Comparison of ENCODE assay signal across 10 mouse cellular contexts in the genomic region with DNA sequence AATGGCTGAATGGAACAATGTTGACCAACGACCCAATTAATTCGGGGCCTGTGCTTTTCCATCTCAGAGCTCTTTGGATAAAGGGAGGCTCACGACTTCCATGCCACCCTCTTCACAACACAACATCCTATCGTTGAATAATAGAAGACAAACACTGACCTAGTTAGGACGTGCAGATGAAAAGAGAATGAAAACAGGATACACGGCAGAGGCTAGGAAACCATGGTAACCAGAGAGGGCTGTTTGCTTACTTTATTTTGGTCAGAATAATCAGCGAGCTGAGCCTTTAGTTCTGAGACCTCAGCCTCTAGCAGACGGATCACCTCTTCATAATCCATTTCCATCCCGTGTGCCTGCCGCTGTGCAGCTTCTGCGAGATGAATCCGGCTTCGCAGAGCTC.
DNase-seq lines count a peak whose midpoint lies in the region; ATAC-seq and TF ChIP-seq lines count a peak whose summit lies in the region.
"Had no signal": no experiment of that assay in that cellular context is flagged by ENCODE, and none has a peak within 500 bp of the region (broad histone marks: within the 10 kb centered on the region; RNA-seq: fewer than 3 reads in every experiment).

No protein-coding gene starts in this region.

- 14% methylated on average over 13 of the region's 13 CpGs for WGBS in olfactory bulb, adult 2 months
- 80% methylated on average over 13 of the region's 13 CpGs for WGBS in liver, embryonic 11.5 days

- DNase-seq in embryo, embryonic 9.5 days (ENCODE audit: extremely low spot score) = peak; percentile 32
- peak; percentile 18 for DNase-seq in frontal cortex, postnatal 14 days (ENCODE audit: low spot score in 2 of 2)
- DNase-seq in layer of hippocampus, postnatal 36 days = peak; percentile 20 to 23
- DNase-seq in kidney, postnatal 25 days = no peak
- no peak for DNase-seq in liver, embryonic 11.5 days (ENCODE audit: low spot score)
- no peak for DNase-seq in ovary, adult 18-20 months (ENCODE audit: low spot score)
- no peak for DNase-seq in heart, adult 11 months
- DNase-seq: lung, postnatal 14 days had no signal

- no peak for TF ChIP-seq CTCF in olfactory bulb, adult 2 months (IDR thresholded peaks at IDR 0.05; ENCODE audit: insufficient read depth, low read depth, low read length)

- no peak for TF ChIP-seq POLR2A in olfactory bulb, adult 2 months (IDR thresholded peaks at IDR 0.05; ENCODE audit: insufficient read depth, low read depth, low read length)

- no peak for ATAC-seq in liver, embryonic 11.5 days (replicated peaks; ENCODE audit: low FRiP score)

- no peak overlapping the region for H3K4me3 ChIP-seq in olfactory bulb, adult 2 months (ENCODE audit: insufficient read depth, low read depth, low read length)
- no peak overlapping the region for H3K4me3 ChIP-seq in liver, embryonic 11.5 days (ENCODE audit: low read depth, low read length)
- H3K4me3 ChIP-seq: embryonic facial prominence, embryonic 15.5 days had no signal

- no peak overlapping the region for H3K9ac ChIP-seq in liver, embryonic 11.5 days (ENCODE audit: low read depth, low read length)
- H3K9ac ChIP-seq: embryonic facial prominence, embryonic 15.5 days had no signal

- H3K27ac ChIP-seq in olfactory bulb, adult 2 months (ENCODE audit: insufficient read depth, low read depth, low read length) = peak overlapping the region; percentile 70
- H3K27ac ChIP-seq in liver, embryonic 11.5 days (ENCODE audit: low read depth, low read length) = no peak overlapping the region
- H3K27ac ChIP-seq: embryonic facial prominence, embryonic 15.5 days had no signal

- H3K9me3 ChIP-seq in liver, embryonic 11.5 days (ENCODE audit: control insufficient read depth, low read length) = no peaks in the 10 kb centered on the region
- H3K9me3 ChIP-seq: embryonic facial prominence, embryonic 15.5 days had no signal

- H3K36me3 ChIP-seq in liver, embryonic 11.5 days (ENCODE audit: control insufficient read depth, insufficient read depth, low read length) = no peaks in the 10 kb centered on the region

- peaks cover 10% of the 10 kb centered on the region for H3K4me1 ChIP-seq in olfactory bulb, adult 2 months (ENCODE audit: control insufficient read depth, insufficient read depth, low read length)
- H3K4me1 ChIP-seq in liver, embryonic 11.5 days (replicated peaks; ENCODE audit: control insufficient read depth, insufficient read depth, low read length) = no peaks in the 10 kb centered on the region
- H3K4me1 ChIP-seq: embryonic facial prominence, embryonic 15.5 days had no signal

- no peaks in the 10 kb centered on the region for H3K27me3 ChIP-seq in liver, embryonic 11.5 days (replicated peaks; ENCODE audit: control insufficient read depth, insufficient read depth, low read length)
- H3K27me3 ChIP-seq: embryonic facial prominence, embryonic 15.5 days had no signal

- no peak overlapping the region for H3K4me2 ChIP-seq in liver, embryonic 11.5 days
- H3K4me2 ChIP-seq: embryonic facial prominence, embryonic 15.5 days had no signal

Comparison
In these comparisons a context has a peak if more than half of its experiments do, and no peak if none do; other contexts are left out.
1. DNase-seq: peak in embryo, embryonic 9.5 days (single experiment), frontal cortex, postnatal 14 days (2 of 2) and layer of hippocampus, postnatal 36 days (2 of 2); none in kidney, postnatal 25 days (0 of 2), liver, embryonic 11.5 days (single experiment), ovary, adult 18-20 months (single experiment) and heart, adult 11 months (single experiment).